Mouse (Mus musculus) CH12.LX (cell line): ENCODE results near the gene Ackr4.

Experiments used
- CTCF ChIP-seq, 2 experiments: IDR thresholded peaks in 1 of 2; conservative IDR thresholded peaks in 1 of 2; 2 replicates each; pipeline ENCODE4 v1.5.1; 2011 to 2012; ENCODE audit warnings: low read depth in 2 of 2, low read length in 2 of 2, improper control_type of control experiment in 1 of 2, inconsistent platforms in 1 of 2, mild to moderate bottlenecking in 1 of 2, moderate library complexity in 1 of 2
- JUN ChIP-seq: IDR thresholded peaks from 2 replicates; pipeline ENCODE4 v1.6.1; 2011; ENCODE audit warnings: low read depth, mild to moderate bottlenecking, low read length, improper control_type of control experiment, moderate library complexity; ENCODE audit not compliant: insufficient read depth
- MEF2A ChIP-seq: IDR thresholded peaks from 2 replicates; pipeline ENCODE4 v1.6.1; 2014; ENCODE audit warnings: low read depth, mild to moderate bottlenecking, inconsistent platforms, low read length, improper control_type of control experiment, borderline replicate concordance
- UBTF ChIP-seq: IDR thresholded peaks from 2 replicates; pipeline ENCODE4 v1.6.1; 2012; ENCODE audit warnings: low read depth, mild to moderate bottlenecking, inconsistent platforms, low read length, improper control_type of control experiment, moderate library complexity

DNA sequence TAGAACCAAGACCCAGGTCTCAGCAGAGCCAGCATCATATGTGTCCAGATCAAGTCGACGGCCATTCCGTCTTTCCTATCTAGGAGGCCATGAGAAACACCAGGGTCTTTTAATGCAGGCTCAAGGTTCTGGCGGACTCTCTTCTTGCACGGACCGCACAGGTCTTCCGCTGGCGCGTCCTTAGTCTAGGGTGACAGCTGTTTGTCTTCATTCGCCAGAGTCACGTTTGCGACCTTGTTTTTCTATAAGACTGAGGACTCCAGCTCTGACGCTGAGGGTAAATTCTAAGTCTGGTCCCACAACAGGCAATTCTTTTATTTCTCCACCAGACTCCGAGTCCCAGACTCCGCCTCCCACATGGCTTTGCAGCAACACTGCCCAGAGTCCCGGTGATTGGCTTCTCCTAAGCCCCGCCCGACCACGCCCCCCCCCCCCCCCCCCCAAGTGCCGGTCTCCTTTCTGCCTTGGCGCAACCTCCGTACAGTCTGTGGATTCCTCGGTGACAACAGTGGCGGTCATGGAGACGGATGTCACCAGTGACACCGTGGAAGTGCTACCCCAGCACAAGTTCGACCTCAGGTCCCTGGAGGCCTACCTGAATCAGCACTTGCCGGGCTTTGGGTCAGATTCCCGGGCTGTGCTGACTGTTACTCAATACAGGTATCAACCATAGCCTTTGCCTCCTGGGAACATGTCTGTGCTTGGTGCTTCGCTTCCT, 63.3 kb downstream of the Ackr4 start, which contains the start of gene Acad11:
- no peak for TF ChIP-seq UBTF
- TF ChIP-seq CTCF (conservative IDR thresholded peaks at IDR 0.05 in 1 of 2, IDR thresholded peaks at IDR 0.05 in 1 of 2; ENCODE audit: low read depth in 2 of 2, low read length in 2 of 2), result no peak
- no peak for TF ChIP-seq MEF2A
- TF ChIP-seq JUN, result no peak
